1 mouse cellular context compared by ENCODE assay signal in the genomic region with DNA sequence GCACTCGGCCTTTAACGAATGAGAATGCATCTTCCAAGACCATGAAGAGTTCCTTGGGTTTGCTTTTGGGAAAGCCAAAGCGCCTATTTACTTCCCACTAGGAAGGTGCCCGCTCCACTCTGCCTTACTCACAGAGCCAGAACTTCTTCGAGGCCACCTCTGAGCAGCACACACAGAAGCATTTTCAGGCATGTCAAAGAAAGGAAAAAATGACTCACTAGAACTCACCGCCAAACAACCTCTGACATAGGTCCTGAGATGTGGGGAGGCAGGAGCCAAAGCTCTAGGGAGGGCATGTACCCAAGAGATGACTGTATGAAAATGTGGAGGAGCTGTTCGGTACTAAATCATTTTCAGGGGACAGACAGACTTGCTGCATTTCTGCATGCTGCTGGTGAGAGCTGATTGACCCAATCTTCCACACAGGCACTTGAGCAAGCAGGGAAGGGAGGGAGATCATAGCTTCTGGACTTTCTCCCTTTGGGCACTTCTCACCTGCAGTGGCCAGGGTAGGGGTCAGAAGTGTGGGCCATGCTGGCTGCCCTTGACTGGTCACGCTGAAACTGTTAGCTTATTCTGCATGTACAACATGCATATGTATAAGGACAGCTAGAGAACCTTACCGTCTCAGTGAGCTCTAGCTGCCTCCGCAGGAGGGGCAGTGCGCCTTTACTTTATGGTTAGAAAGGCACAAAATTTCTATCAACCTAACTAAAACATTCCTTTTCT.
TF ChIP-seq lines count a peak whose summit lies in the region.

No protein-coding gene starts in this region.

TF ChIP-seq in CH12.LX, 34 proteins besides CTCF, POLR2A, EP300 and RAD21 (continued from another document):
- no peak for TF ChIP-seq CHD1 (IDR thresholded peaks at IDR 0.05; ENCODE audit: low read depth, low read length)
- TF ChIP-seq BHLHE40 (IDR thresholded peaks at IDR 0.05; ENCODE audit: low read depth, low read length) = peak; percentile 54
- no peak for TF ChIP-seq MXI1 (IDR thresholded peaks at IDR 0.05; ENCODE audit: low read depth, low read length)
- TF ChIP-seq NELFE (IDR thresholded peaks at IDR 0.05; ENCODE audit: low read depth, low read length) = no peak
- no peak for TF ChIP-seq SMC3 (IDR thresholded peaks at IDR 0.05; ENCODE audit: low read depth, low read length)
- peak; percentile 57; the same call in 1 of the 2 replicates for TF ChIP-seq TBP (conservative IDR thresholded peaks at IDR 0.05; ENCODE audit: low read depth, low read length)
- TF ChIP-seq E2F4 (IDR thresholded peaks at IDR 0.05; ENCODE audit: insufficient replicate concordance, low read depth, low read length) = no peak
- no peak for TF ChIP-seq TCF12 (IDR thresholded peaks at IDR 0.05; ENCODE audit: low read depth, low read length)
- no peak for TF ChIP-seq CHD2 (IDR thresholded peaks at IDR 0.05; ENCODE audit: low read length)
- TF ChIP-seq MAFK (IDR thresholded peaks at IDR 0.05; ENCODE audit: insufficient replicate concordance, low read length) = no peak
- peak; percentile 80 for TF ChIP-seq IRF4 (IDR thresholded peaks at IDR 0.05; ENCODE audit: low read depth, low read length)
- TF ChIP-seq NRF1 (IDR thresholded peaks at IDR 0.05; ENCODE audit: low read depth, low read length) = no peak
- TF ChIP-seq POLR2AphosphoS2 (IDR thresholded peaks at IDR 0.05; ENCODE audit: low read depth, low read length) = no peak
- no peak for TF ChIP-seq MAX (IDR thresholded peaks at IDR 0.05; ENCODE audit: low read length)
- no peak for TF ChIP-seq HCFC1 (IDR thresholded peaks at IDR 0.05; ENCODE audit: low read depth, low read length)
- TF ChIP-seq MEF2A (IDR thresholded peaks at IDR 0.05; ENCODE audit: borderline replicate concordance, low read depth, low read length) = no peak
- peak; percentile 77 for TF ChIP-seq ETS1 (conservative IDR thresholded peaks at IDR 0.05; ENCODE audit: low read depth, low read length)
- no peak for TF ChIP-seq ELF1 (IDR thresholded peaks at IDR 0.05; ENCODE audit: low read depth, low read length)
- no peak for TF ChIP-seq ZC3H11A (IDR thresholded peaks at IDR 0.05; ENCODE audit: low read depth, low read length)
- 0 out of 2 replicates have a peak, but pooled peaks have one; percentile 44 for TF ChIP-seq MYC (IDR thresholded peaks at IDR 0.05; ENCODE audit: low read depth, low read length)
